Mouse (Mus musculus) embryonic facial prominence, embryonic 10.5 days (tissue): ENCODE results near the gene Cr2. TPM values are rescaled to one million over a fixed set of nuclear protein-coding genes. Genes with fewer than 3 reads are reported as not detected.

ENCODE experiments used
- DNase-seq: peaks from one replicate; pipeline ENCODE4 v3.0.0-alpha.2; 2017; ENCODE audit warnings: low spot score
- H3K27ac ChIP-seq: fragments of 300-500 bp; sonication (generic); replicated peaks from 2 replicates; pipeline ENCODE4 v1.5.1; 2016; ENCODE audit warnings: mild to moderate bottlenecking
- H3K27me3 ChIP-seq: fragments of 300-500 bp; sonication (generic); replicated peaks from 2 replicates; pipeline ENCODE4 v1.6.1; 2016; ENCODE audit warnings: low read depth, mild to moderate bottlenecking; ENCODE audit not compliant: poor library complexity, severe bottlenecking
- H3K36me3 ChIP-seq: fragments of 300-500 bp; sonication (generic); replicated peaks from 2 replicates; pipeline ENCODE4 v1.6.1; 2016; ENCODE audit warnings: mild to moderate bottlenecking, moderate library complexity
- H3K4me1 ChIP-seq: fragments of 300-500 bp; sonication (generic); 2 replicates; pipeline ENCODE4 v1.6.1; 2016
- H3K4me3 ChIP-seq: fragments of 300-500 bp; sonication (generic); 2 replicates; pipeline ENCODE4 v1.5.1; 2016; ENCODE audit warnings: mild to moderate bottlenecking, moderate library complexity
- H3K9me3 ChIP-seq: fragments of 300-500 bp; sonication (generic); 2 replicates; pipeline ENCODE4 v1.6.1; 2016; ENCODE audit warnings: mild to moderate bottlenecking
- WGBS: fragments of 180-500 bp; shearing (Covaris S2); methylation state at CpG from one replicate; pipeline ENCODE4 v1.1.7; 2016; 5-methylcytosine and 5-hydroxymethylcytosine counted together
- polyA plus RNA-seq: library from polyadenylated mRNA; unstranded; fragments of >200 nt; fragmentation: Nextera tagmentation; extraction: Ambion mirVana; gene quantifications from 2 replicates; pipeline ENCODE4 v1.2.1, GENCODE M21; 2016

Cr2 gene
- polyA plus RNA-seq, 1 experiment from 2014 or later, result 0.44 TPM

DNA sequence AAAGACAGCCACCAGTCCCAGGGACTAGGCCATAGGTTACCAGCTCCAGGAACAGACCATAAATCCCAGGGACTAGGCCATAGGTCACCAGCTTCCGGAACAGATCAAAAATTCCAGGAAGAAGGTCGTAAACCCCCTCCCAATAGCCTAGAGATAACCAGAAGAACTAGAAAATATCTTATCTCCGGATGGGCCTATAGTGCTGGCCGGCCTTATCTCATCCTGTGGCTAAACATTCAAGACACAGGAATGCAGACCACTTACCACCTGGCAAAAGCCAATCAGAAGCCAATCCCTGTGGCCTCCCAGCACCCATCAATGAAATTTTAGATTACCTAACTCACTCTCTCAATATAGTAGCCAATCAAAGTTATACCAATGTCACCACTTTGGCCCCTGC lies 75.8 kb downstream of the Cr2 start:
- H3K36me3 ChIP-seq, result peaks cover 59% of the 10 kb centered on the region
- H3K27me3 ChIP-seq, result no peaks in the 10 kb centered on the region
- DNase-seq, result no peak
- no peak overlapping the region for H3K27ac ChIP-seq
- H3K9me3 ChIP-seq, result no peaks in the 10 kb centered on the region
- 87% methylated on average over 4 of the region's 4 CpGs for WGBS
- no peaks in the 10 kb centered on the region for H3K4me1 ChIP-seq
- H3K4me3 ChIP-seq, result no peak overlapping the region

DNA sequence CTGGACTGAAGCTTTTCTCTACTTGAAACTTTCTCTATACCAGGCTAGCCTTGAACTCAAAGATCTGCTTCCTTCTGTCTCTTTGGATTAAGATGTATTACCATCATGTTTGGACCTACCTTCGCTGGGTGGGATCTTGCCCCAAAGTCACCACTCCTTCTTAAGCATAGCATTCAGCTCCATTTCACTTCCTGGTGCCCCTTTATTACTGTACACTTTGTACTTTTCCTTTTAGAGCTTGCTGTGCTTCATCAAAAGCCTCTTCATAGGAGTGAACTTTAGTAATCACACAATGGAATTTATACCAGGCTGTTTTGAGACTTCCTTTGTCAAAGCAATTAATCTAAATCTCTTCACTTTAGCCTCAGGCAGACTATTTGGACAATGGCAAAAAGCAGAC lies 78.5 kb downstream of the Cr2 start:
- Histone ChIP-seq H3K4me1 (no peaks in the 10 kb centered on the region), H3K9me3 (no peaks in the 10 kb centered on the region), H3K36me3 (peaks cover 42% of the 10 kb centered on the region), H3K27ac (no peak overlapping the region), H3K27me3 (no peaks in the 10 kb centered on the region), H3K4me3 (no peak overlapping the region)
- 95% methylated on average over 1 of the region's 1 CpGs for WGBS
- no peak for DNase-seq

DNA sequence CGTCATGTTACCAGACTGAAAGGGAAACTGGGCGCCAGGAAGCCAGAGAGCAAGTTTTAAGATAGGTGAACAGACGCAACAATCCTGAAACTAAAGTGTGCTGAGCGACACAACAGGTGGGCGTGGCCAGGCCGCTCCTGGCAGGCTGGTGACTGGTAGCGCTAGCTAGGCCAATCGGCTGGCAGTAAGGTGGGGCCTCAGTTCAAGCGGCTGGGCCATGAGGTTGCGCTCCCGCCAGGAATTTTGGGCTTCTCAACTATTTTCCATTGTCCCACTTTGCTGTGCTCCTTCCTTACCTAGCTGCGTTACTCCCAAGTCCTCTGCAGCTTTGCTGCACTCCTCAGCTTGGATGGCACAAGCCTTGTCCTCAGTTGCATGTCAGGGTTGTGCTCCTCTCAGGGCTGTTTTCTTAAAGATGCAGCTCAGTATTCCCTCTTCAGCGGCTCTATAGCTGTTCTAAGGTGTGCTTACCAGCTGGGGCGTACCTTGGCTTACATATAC lies 84.2 kb downstream of the Cr2 start, which contains the start of gene Cd46:
Gene Cd46, minus strand, starts transcription at position 30 of the 501 bp plus-strand sequence.
- H3K4me1 ChIP-seq, result peaks cover 10% of the 10 kb centered on the region
- no peaks in the 10 kb centered on the region for H3K9me3 ChIP-seq
- no peaks in the 10 kb centered on the region for H3K27me3 ChIP-seq
- DNase-seq, result peak; percentile 82
- H3K36me3 ChIP-seq, result peaks cover 10% of the 10 kb centered on the region; the same call in 1 of the 2 replicates
- peak within 1 kb of the TSS; percentile 78 for H3K27ac ChIP-seq
- peak within 1 kb of the TSS; percentile 57 for H3K4me3 ChIP-seq
- 2% methylated on average over 14 of the region's 14 CpGs for WGBS

DNA sequence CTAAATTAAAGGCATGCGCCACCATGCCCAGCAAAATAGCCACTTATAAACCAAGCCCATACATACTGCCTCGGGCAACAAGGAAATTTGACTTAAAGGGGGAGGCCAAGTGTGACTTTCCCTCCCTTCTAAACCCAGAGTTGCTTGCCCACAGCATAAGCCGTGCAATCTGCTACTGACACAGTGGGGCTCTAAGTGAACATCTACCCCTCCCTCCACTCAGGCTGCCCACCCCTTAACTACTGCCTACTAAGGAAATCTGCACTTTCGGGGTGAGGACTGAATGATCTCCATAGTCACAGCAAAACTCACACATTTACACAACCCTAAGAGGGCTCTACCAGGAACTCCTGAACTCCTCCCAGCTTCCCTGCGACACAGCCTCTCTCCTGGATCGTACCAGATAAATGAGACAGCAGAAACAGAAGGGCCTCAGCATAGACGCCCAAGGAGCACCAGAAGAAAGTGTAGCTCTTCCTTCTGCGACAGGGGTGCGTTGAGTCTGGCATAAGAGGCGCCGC lies 84.8 kb downstream of the Cr2 start:
- Histone ChIP-seq H3K9me3 (no peaks in the 10 kb centered on the region), H3K27me3 (no peaks in the 10 kb centered on the region), H3K36me3 (0 out of 2 replicates have a peak, but pooled peaks cover 5% of the 10 kb centered on the region), H3K27ac (peak overlapping the region; percentile 78), H3K4me3 (peak overlapping the region; percentile 57), H3K4me1 (peaks cover 10% of the 10 kb centered on the region)
- DNase-seq, result no peak
- WGBS, result 21% methylated on average over 11 of the region's 11 CpGs

Other genes with a start within 250 kb of the Cr2 start
- gene Cd34, start 237.9 kb downstream of the Cr2 start, polyA plus RNA-seq, result 49.9 and 50.8 TPM in 2 replicates
- 0.78 and 0.98 TPM in 2 replicates for gene Cd46, start 84.5 kb downstream of the Cr2 start, polyA plus RNA-seq
- 43.3 and 44.9 TPM in 2 replicates for gene Cr1l, start 45.1 kb downstream of the Cr2 start, polyA plus RNA-seq